Mouse (Mus musculus): ENCODE measurements around the gene Nxph4. TPM values are rescaled to one million over a fixed set of nuclear protein-coding genes. Genes with fewer than 3 reads are reported as not detected.

Nxph4 gene
- total RNA-seq, 2 experiments from 2014 or later: 1.6 to 1.9 TPM

- DNase-seq: no peak
These were observed 8.4 kb upstream of the Nxph4 start for GRCm38 (mm10) chr10:127542720-127543119.

DNA sequence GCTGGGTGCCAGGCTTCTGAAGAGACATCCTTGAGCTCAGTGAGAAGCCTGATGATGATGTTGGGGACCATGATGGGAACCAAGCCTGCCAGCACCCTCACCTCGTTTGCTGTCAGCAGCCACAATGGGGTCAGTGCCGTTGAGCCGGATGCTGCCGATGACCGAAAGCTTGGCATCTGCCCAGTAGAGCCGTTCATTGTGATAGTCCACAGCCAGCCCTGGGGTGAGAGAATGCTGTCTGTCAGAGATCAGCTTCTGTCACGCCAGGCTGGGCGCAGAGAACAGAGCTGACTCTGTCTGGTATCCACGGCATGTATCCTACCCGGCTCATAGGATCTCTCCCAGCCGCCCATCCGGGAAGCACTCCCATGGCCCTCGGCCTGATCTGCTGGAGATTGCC lies 7.7 kb upstream of the Nxph4 start:
- no peak for DNase-seq

- DNase-seq: no peak
These were observed 7.2 kb upstream of the Nxph4 start for GRCm38 (mm10) chr10:127541510-127541909.

DNA sequence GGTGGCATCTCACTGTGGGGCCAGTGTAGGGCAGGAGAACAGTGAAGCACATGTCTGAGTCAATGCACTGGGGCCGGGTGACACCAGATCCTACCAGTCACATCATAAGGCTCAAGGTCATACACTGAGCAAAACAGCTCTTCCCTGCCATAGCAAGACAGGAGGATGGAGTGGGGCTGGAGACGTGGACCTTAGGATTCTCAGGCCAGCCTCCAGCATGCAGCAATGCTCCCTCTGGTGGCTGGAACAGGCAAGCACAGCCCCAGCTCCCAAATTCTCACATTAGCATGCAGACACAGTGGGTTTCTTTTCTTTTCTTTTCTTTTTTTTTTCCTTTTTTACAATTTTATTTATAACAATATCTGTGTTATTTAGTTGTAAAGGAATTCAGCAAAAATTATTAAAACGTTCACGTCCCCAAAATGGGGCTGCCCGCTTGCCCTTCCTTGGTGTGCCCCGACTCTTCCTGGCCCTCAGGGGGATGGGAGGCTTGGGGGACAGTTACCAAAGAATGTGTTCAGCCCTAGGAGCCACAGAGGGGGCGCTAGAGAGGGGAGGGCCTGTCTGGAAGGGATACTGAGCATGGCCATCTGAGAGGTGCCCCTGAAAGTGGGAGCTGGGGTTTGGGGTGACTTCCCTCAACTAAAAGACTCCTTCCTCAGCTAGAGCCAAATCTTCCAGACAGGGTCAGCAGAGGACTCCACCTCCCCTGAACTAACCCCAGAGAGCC lies 3.7 kb upstream of the Nxph4 start:
- peak; percentile 80 for DNase-seq

GRCm38 (mm10) chr10:127536586-127537314 lies 2.4 kb upstream of the Nxph4 start:
- no peak for DNase-seq

DNA sequence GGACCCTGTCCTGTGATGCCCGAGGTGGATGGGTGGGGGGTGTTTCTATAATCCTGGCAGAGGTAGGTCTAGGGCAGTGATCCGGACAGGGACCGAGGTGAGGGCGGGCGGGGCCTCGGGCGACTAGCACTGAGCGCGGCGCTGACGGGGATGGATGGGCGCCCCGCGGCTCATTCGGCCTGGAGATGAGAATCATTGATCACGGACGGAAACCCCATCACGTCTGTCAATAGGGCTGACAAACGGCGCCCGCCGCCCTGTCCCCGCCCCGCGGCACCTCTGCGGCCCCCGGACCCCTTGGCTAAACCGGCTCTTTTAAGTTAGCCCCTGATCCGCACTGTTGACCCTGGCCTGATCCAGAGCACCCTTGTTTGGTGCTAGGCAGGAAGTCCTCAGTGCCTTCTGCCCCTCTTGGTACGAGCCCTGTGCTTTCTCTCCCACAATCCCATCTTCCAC lies 598 bp upstream of the Nxph4 start:
- no peak for DNase-seq

GRCm38 (mm10) chr10:127531548-127531947 lies 2.8 kb downstream of the Nxph4 start:
- DNase-seq: no peak

DNA sequence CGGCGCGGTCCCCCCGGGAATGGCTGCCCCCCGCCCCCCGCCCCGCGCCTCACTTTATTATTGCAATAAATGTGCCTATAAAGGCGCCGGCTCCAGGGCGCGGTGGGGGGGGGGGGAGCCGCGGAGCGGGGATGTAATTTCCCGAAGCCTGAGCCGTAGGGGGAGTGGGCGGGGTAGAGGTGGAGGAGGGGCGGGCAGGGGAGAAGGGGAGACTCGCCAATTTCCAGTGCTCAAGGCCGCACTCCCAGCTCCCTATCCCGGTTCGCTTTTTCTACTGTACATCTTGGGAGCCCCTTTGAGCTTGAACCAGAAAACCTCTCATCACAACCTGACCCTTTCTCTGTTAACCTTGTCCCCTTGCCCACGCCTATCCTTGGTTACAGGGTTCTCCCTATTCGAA lies 3.4 kb downstream of the Nxph4 start:
- DNase-seq: no peak

DNA sequence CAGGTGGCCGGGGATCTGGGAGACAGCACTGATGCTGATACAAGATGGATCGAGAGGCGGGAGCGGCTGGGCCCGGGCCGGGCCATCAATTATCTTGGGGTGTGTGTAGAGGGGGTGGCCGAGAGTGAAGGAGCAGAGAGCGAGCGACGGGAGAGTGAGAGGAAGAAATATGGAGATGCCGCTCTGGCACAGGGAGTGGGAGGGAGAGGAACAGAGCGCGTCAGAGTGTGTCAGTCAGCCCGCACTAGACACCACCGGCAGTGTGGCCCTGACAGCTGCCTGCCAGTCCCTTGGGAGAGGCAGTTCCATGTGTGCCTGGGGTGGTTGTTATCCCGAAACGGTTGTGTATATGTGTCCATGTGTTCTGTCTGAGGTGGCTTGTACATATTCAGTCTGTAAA lies 6.9 kb downstream of the Nxph4 start:
- DNase-seq: no peak

DNA sequence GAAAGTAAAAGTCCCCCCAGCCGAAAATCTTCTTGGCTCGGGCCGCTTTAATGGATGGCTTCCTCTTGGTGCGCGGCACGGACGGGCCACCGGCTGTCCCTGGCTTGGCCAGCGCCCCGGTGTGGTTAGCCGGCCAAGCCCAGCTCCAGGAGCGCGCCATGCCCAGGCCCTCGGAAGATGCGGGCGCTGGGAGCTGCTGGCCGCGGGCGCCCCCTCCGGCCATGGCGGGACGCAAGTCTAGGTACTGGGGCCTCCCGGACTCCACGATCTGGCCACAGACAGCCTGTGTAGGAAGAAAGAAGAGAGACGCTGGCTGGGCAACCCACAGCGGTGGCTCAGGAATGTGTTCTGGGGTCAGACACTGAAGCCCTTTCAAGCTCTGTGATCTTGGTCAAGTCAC lies 7.7 kb downstream of the Nxph4 start:
- DNase-seq: peak; percentile 81

- DNase-seq: no peak
These were observed 8.3 kb downstream of the Nxph4 start for GRCm38 (mm10) chr10:127526048-127526447.

DNA sequence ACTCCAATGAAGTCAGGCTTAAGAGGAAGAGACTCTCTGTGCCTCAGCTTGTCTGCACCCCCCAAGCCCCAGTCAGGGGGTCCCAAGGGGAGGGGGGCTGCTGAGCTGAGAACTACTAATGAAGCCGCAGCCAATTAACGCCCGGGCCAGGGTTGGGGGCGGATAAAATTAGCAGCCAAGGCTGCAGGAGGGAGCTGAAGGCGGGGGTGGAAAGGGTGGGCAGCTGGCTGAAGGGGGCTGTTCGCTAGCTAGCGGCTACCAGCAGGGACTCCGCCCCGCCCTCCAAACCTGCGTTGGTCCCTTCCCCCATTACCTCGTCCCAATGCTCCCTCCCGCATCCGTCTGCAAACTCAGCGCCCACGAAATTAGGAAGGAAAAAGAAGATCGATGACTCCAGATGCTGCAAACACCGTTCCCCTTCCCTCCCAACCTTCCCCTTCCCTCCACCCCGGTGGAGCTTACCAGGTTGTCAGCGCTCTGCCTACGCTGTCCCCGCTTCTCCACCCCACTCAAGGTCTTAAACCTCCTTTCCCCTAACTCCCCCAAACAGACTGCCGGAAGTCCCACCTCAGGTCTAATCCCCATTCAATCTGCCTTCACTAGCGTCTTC lies 9.6 kb downstream of the Nxph4 start:
- DNase-seq: no peak

GRCm38 (mm10) chr10:127522088-127522581 lies 12.2 kb downstream of the Nxph4 start, which contains the start of gene Shmt2:
TSS of gene Shmt2 (minus strand) at chr10:127522444.
- peak; percentile 81 for DNase-seq

DNA sequence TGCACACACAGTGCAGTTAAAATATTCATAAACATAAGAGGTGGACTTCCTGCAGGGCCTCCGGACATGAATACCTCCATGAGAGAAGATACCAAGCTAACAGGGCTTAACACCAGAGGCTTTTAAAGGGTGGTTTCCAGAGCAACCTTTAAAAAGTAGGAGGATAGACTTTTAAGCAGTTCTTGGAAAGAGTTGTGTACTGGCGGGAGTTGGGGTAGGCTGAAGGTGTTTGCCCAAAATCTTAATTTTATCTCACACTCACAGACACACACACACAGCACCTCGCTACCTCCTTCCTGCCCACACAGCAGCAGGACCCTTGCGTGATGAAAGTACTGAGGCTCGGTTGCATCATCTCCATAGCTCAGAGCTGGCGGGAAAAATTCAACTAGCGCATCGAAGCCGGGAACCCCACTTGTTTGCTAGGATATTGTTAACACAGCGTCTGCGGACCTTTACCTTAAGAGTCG lies 12.7 kb downstream of the Nxph4 start:
- DNase-seq: no peak

- no peak for DNase-seq
These were observed 13.5 kb downstream of the Nxph4 start for GRCm38 (mm10) chr10:127520714-127521357.

GRCm38 (mm10) chr10:127519903-127520713 lies 14.3 kb downstream of the Nxph4 start:
- no peak for DNase-seq

DNA sequence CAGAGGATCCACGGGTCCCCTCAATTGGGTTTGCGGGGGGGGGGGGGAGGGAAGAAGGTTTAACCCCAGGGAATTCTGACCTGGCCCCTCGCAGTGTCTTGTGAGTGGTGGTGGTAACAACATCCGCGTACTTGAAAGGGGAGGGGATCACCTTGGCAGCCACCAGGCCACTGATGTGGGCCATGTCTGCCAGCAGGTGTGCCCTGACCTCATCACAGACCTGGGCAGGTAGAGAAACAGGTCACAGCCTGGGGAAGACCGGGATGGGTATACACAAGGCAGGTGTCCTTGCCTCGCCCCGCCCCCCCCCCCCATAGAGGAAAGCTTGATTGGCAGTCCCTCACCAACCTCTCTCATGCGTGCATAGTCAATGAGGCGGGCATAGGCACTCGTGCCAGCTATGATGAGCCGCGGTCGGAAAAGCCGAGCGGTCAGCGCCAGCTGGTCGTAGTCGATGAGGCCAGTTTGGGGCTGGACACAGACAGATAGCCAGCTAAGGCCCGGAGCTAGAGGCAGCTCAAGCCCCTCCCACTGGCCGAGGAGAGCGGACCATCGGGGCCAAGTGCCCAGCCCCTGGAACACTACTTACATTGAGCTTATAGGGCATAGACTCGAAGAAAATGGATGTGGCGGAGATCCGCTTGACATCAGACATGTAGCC lies 15.2 kb downstream of the Nxph4 start:
- no peak for DNase-seq

DNA sequence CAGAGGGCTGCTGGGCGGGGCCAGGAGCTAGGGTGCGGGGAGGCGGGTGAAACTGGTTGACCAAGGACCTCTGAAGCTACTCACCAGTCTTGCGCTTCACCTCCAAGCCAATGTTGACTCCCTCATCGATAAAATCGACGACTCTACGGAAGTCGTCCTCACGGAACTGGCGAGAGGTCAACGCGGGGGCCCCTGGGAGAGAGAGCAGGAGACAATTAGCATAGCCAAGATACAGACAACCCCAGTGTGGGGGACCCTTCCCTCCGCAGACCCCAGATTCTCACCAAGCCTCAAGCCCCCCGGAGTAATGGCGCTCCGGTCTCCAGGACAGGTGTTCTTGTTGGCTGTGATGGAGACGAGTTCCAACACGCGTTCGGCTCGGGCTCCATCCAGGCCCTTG lies 16.4 kb downstream of the Nxph4 start:
- DNase-seq: no peak

DNA sequence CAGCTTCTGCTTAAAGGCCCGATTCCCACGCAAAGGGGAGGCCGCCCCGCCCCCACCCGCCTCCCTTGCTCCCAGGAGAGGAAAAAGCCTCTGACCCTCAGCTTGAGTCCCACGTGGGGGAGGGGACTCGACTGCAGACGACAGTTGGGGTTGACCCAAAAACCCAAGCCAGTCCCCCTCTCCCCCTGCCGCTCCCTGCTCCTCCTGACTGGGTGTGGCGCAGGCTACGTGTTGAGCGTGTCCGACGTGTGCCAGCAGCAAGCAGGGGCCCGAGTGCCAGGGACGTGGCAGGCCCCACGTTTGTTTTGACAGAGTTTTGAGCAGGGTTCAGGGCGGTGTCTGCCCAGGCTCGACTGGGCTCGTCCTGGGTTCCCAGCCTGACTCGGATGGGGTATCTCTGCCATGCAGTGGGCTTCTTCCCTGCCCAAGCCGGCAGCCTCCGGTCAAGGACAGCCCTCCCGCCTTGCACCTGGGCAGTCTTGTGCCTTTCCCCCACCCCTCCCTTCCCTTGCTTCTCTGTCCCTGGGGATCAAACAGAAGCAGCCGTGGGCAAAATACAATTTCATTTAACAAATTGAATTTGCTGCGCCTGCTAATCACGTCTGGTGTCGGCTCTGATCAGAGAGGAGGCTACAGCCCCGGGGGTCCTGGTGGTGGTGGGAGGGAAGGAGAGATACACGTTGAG lies 17.6 kb downstream of the Nxph4 start:
- no peak for DNase-seq

GRCm38 (mm10) chr10:127515983-127516459 lies 18.3 kb downstream of the Nxph4 start:
- no peak for DNase-seq

Measured in gastrocnemius, postnatal 10 days (tissue).